Mouse (Mus musculus) hindbrain, embryonic 14.5 days (tissue): ENCODE data around the gene Olfr410. TPM values are rescaled to one million over a fixed set of nuclear protein-coding genes. Genes with fewer than 3 reads are reported as not detected.

Source experiments
- ATAC-seq: fragments of 200-750 bp; cut with Nextera tagmentation; 2 replicates; pipeline ENCODE4 v1.8.0; 2017; ENCODE audit warnings: moderate number of reproducible peaks, mild to moderate bottlenecking, moderate TSS enrichment, moderate library complexity; ENCODE audit not compliant: low FRiP score
- DNase-seq: peaks from one replicate; pipeline ENCODE4 v3.0.0-alpha.2; 2015; ENCODE audit warnings: low spot score
- H3K27ac ChIP-seq: fragments of 300-500 bp; sonication (generic); 2 replicates; pipeline ENCODE4 v1.5.1; 2014; ENCODE audit warnings: mild to moderate bottlenecking, moderate library complexity
- H3K27me3 ChIP-seq: fragments of 300-500 bp; sonication (generic); 2 replicates; pipeline ENCODE4 v1.6.1; 2014; ENCODE audit warnings: mild to moderate bottlenecking, low read length, mixed read lengths; ENCODE audit not compliant: control insufficient read depth, insufficient read depth
- H3K36me3 ChIP-seq: fragments of 300-500 bp; sonication (generic); replicated peaks from 2 replicates; pipeline ENCODE4 v1.6.1; 2014; ENCODE audit not compliant: control insufficient read depth, insufficient read depth
- H3K4me1 ChIP-seq: fragments of 300-500 bp; sonication (generic); replicated peaks from 2 replicates; pipeline ENCODE4 v1.6.1; 2014; ENCODE audit warnings: antibody characterized with exemption, low read length, mixed read lengths; ENCODE audit not compliant: control insufficient read depth, insufficient read depth
- H3K4me2 ChIP-seq: fragments of 300-500 bp; sonication (generic); replicated peaks from 2 replicates; pipeline ENCODE4 v1.6.1; 2014; ENCODE audit warnings: mild to moderate bottlenecking, moderate library complexity
- H3K4me3 ChIP-seq: fragments of 300-500 bp; sonication (generic); replicated peaks from 2 replicates; pipeline ENCODE4 v1.5.1; 2014; ENCODE audit warnings: mild to moderate bottlenecking, low read length
- H3K9ac ChIP-seq: fragments of 300-500 bp; sonication (generic); 2 replicates; pipeline ENCODE4 v1.6.1; 2014
- H3K9me3 ChIP-seq: fragments of 300-500 bp; sonication (generic); 2 replicates; pipeline ENCODE4 v1.6.1; 2016; ENCODE audit warnings: low read length; ENCODE audit not compliant: control insufficient read depth
- WGBS: fragments of 180-500 bp; shearing (Covaris S2); extraction: QIAGEN DNeasy Blood & Tissue Kit; methylation state at CpG from one replicate; pipeline ENCODE4 v1.1.7; 2014; 5-methylcytosine and 5-hydroxymethylcytosine counted together
- polyA plus RNA-seq: library from polyadenylated mRNA; unstranded; fragments of >200 nt; fragmentation: Nextera tagmentation; extraction: Ambion mirVana; gene quantifications from 2 replicates; pipeline ENCODE4 v1.2.1, GENCODE M21; 2014

Olfr410 gene
- polyA plus RNA-seq, 1 experiment from 2014 or later: not detected

DNA sequence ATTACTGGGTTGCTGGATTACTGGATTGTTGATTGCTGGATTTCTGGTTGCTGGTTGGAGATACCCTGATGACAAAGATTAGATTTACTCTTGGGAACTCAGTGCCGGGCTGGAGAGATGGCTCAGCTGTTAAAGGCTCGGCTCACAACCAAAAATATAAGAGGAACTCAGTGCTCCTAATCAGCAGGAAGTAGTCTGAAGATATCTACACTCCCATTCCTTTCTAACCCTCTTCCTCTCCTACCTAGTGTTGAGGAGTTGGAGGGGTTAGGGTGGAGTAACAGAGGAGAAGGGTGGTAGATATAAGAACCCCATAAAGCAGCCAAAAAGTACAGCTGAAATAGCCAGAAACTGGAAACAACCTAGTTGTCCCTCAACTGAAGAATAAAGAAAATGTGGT is 11.8 kb downstream of the Olfr410 start:
- no peaks in the 10 kb centered on the region for H3K4me1 ChIP-seq
- no peak overlapping the region for H3K9ac ChIP-seq
- ATAC-seq (no peak), DNase-seq (no peak)
- H3K9me3 ChIP-seq: no peaks in the 10 kb centered on the region
- no peak overlapping the region for H3K4me2 ChIP-seq
- no peaks in the 10 kb centered on the region for H3K36me3 ChIP-seq
- 83% methylated on average over 2 of the region's 2 CpGs for WGBS
- no peak overlapping the region for H3K27ac ChIP-seq
- no peaks in the 10 kb centered on the region for H3K27me3 ChIP-seq
- H3K4me3 ChIP-seq: no peak overlapping the region

DNA sequence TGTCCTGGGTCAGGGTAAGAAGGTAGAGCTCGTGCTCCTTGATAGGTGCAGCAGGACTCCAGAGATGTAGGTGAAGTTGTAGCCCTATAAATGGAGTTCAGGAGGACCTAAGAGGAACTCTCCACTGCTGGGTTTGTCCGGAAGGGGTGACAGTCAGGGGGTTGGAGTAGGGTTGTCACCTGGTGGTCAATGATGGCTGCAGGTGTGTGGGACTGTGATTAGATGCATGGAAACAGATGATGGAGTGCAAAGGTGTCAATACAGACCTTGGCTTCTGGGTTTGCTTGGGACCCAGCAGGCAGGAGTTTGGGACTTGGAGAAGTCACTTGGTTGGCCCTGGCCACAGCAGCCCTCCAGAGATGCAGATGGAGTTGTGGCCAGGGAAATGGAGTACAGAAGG is 50.6 kb downstream of the Olfr410 start:
- Histone ChIP-seq H3K9ac (no peak overlapping the region), H3K27me3 (no peaks in the 10 kb centered on the region), H3K4me1 (no peaks in the 10 kb centered on the region), H3K4me3 (no peak overlapping the region), H3K9me3 (0 out of 2 replicates have a peak, but pooled peaks cover 6% of the 10 kb centered on the region), H3K27ac (no peak overlapping the region), H3K4me2 (no peak overlapping the region), H3K36me3 (no peaks in the 10 kb centered on the region)
- DNase-seq: no peak
- no peak for ATAC-seq
- WGBS: 78% methylated on average over 2 of the region's 2 CpGs

DNA sequence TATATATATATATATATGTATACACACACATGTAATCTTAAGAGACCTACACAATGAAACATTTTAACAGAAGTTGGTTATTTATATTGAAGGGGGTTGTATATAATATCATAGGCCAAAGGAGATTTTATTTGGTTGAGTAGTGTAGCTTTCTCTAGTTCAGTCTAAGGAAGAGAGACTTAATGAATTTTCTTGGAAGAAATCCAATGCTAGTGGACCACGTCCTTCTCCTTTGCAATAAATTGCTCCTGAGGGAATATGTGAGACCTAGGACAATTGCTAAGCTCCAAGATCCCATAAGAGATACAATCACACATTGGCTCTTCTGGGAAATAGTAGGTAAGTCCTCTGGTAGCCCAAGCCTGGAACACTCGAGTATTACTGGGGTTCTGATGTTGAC is 54.4 kb downstream of the Olfr410 start, which contains the start of gene Olfr59:
TSS of gene Olfr59 (plus strand) at position 301 of the 400 bp plus-strand sequence.
- Histone ChIP-seq H3K4me1 (no peaks in the 10 kb centered on the region), H3K4me3 (no peak within 1 kb of the TSS), H3K27ac (no peak within 1 kb of the TSS), H3K9me3 (peaks cover 3% of the 10 kb centered on the region; the same call in 1 of the 2 replicates), H3K9ac (no peak within 1 kb of the TSS), H3K4me2 (no peak within 1 kb of the TSS), H3K27me3 (no peaks in the 10 kb centered on the region), H3K36me3 (no peaks in the 10 kb centered on the region)
- ATAC-seq (no peak), DNase-seq (no peak)
- 68% methylated on average over 2 of the region's 2 CpGs for WGBS

Other genes with a start within 250 kb of the Olfr410 start
- not detected in 2 replicates for gene Olfr401, start 224.3 kb downstream of the Olfr410 start, polyA plus RNA-seq
- gene Olfr402, start 184.5 kb downstream of the Olfr410 start, polyA plus RNA-seq: not detected in 2 replicates
- not detected in 2 replicates for gene Olfr403, start 151.8 kb downstream of the Olfr410 start, polyA plus RNA-seq
- gene Olfr43, start 126.7 kb downstream of the Olfr410 start, polyA plus RNA-seq: not detected in 2 replicates
- gene Olfr406, start 78.2 kb downstream of the Olfr410 start, polyA plus RNA-seq: not detected in 2 replicates
- gene Olfr59, start 54.3 kb downstream of the Olfr410 start, polyA plus RNA-seq: not detected in 2 replicates
- not detected in 2 replicates for gene Olfr411, start 14.6 kb upstream of the Olfr410 start, polyA plus RNA-seq
- gene Olfr412, start 24.0 kb upstream of the Olfr410 start, polyA plus RNA-seq: not detected in 2 replicates